Mouse (Mus musculus): Measurements from ENCODE around the gene Babam2. TPM values are rescaled to one million over a fixed set of nuclear protein-coding genes. Genes with fewer than 3 reads are reported as not detected.

Babam2 gene
- polyA plus RNA-seq, 1 experiment from 2014 or later, result 22.1 TPM

GRCm38 (mm10) chr5:31749401-31749800 lies 51.9 kb downstream of the Babam2 start:
- Histone ChIP-seq H3K36me3 (replicated peaks; ENCODE audit: insufficient read depth, low read length) (no peaks in the 10 kb centered on the region), H3K27ac (ENCODE audit: low read depth) (no peak overlapping the region), H3K4me2 (ENCODE audit: low read depth, low read length) (no peak overlapping the region), H3K9ac (replicated peaks) (no peak overlapping the region), H3K9me3 (ENCODE audit: low read length) (no peaks in the 10 kb centered on the region), H3K27me3 (ENCODE audit: insufficient read depth, low read length) (no peaks in the 10 kb centered on the region), H3K4me3 (ENCODE audit: low read depth, low read length) (no peak overlapping the region), H3K4me1 (ENCODE audit: insufficient read depth) (peaks cover 3% of the 10 kb centered on the region; the same call in 1 of the 2 replicates)
- ATAC-seq (no peak), DNase-seq (no peak)
- TF ChIP-seq CTCF (IDR thresholded peaks at IDR 0.05; ENCODE audit: low read depth) (no peak), EP300 (IDR thresholded peaks at IDR 0.05; ENCODE audit: low read depth) (no peak)

- H3K36me3 ChIP-seq (replicated peaks; ENCODE audit: insufficient read depth, low read length), result no peaks in the 10 kb centered on the region
- DNase-seq (no peak), ATAC-seq (no peak)
- no peak overlapping the region for H3K4me3 ChIP-seq (ENCODE audit: low read depth, low read length)
- no peaks in the 10 kb centered on the region for H3K27me3 ChIP-seq (ENCODE audit: insufficient read depth, low read length)
- no peaks in the 10 kb centered on the region for H3K9me3 ChIP-seq (ENCODE audit: low read length)
- no peak overlapping the region for H3K4me2 ChIP-seq (ENCODE audit: low read depth, low read length)
- 91% methylated on average over 9 of the region's 9 CpGs for WGBS (ENCODE audit: insufficient replicate concordance)
- H3K27ac ChIP-seq (ENCODE audit: low read depth), result no peak overlapping the region
- H3K9ac ChIP-seq (replicated peaks), result no peak overlapping the region
- H3K4me1 ChIP-seq (ENCODE audit: insufficient read depth), result peaks cover 3% of the 10 kb centered on the region; the same call in 1 of the 2 replicates
- no peak for TF ChIP-seq CTCF (IDR thresholded peaks at IDR 0.05; ENCODE audit: low read depth)
- no peak for TF ChIP-seq EP300 (IDR thresholded peaks at IDR 0.05; ENCODE audit: low read depth)
Measured at GRCm38 (mm10) chr5:31750231-31750925, 52.9 kb downstream of the Babam2 start.

- Histone ChIP-seq H3K4me2 (ENCODE audit: low read depth, low read length) (no peak overlapping the region), H3K27me3 (ENCODE audit: insufficient read depth, low read length) (no peaks in the 10 kb centered on the region), H3K27ac (ENCODE audit: low read depth) (no peak overlapping the region), H3K4me3 (ENCODE audit: low read depth, low read length) (no peak overlapping the region), H3K9me3 (ENCODE audit: low read length) (no peaks in the 10 kb centered on the region), H3K9ac (replicated peaks) (no peak overlapping the region), H3K4me1 (ENCODE audit: insufficient read depth) (peaks cover 3% of the 10 kb centered on the region; the same call in 1 of the 2 replicates), H3K36me3 (replicated peaks; ENCODE audit: insufficient read depth, low read length) (no peaks in the 10 kb centered on the region)
- DNase-seq, result no peak
- no peak for ATAC-seq
- WGBS (ENCODE audit: insufficient replicate concordance), result 95% methylated on average over 4 of the region's 4 CpGs
- no peak for TF ChIP-seq EP300 (IDR thresholded peaks at IDR 0.05; ENCODE audit: low read depth)
- no peak for TF ChIP-seq CTCF (IDR thresholded peaks at IDR 0.05; ENCODE audit: low read depth)
Measured at GRCm38 (mm10) chr5:31750955-31751354, 53.5 kb downstream of the Babam2 start.

GRCm38 (mm10) chr5:31754634-31755033 lies 57.1 kb downstream of the Babam2 start:
- TF ChIP-seq EP300 (IDR thresholded peaks at IDR 0.05; ENCODE audit: low read depth) (no peak), CTCF (IDR thresholded peaks at IDR 0.05; ENCODE audit: low read depth) (no peak)
- H3K4me1 ChIP-seq (ENCODE audit: insufficient read depth), result peaks cover 3% of the 10 kb centered on the region; the same call in 1 of the 2 replicates
- H3K9ac ChIP-seq (replicated peaks), result no peak overlapping the region
- H3K9me3 ChIP-seq (ENCODE audit: low read length), result no peaks in the 10 kb centered on the region
- no peak overlapping the region for H3K4me3 ChIP-seq (ENCODE audit: low read depth, low read length)
- ATAC-seq, result no peak
- H3K4me2 ChIP-seq (ENCODE audit: low read depth, low read length), result no peak overlapping the region
- WGBS (ENCODE audit: insufficient replicate concordance), result 65% methylated on average over 1 of the region's 1 CpGs
- no peak overlapping the region for H3K27ac ChIP-seq (ENCODE audit: low read depth)
- H3K27me3 ChIP-seq (ENCODE audit: insufficient read depth, low read length), result no peaks in the 10 kb centered on the region
- no peaks in the 10 kb centered on the region for H3K36me3 ChIP-seq (replicated peaks; ENCODE audit: insufficient read depth, low read length)
- no peak for DNase-seq

GRCm38 (mm10) chr5:31755255-31755654 lies 57.8 kb downstream of the Babam2 start:
- Histone ChIP-seq H3K36me3 (replicated peaks; ENCODE audit: insufficient read depth, low read length) (no peaks in the 10 kb centered on the region), H3K27me3 (ENCODE audit: insufficient read depth, low read length) (no peaks in the 10 kb centered on the region), H3K4me1 (ENCODE audit: insufficient read depth) (peaks cover 3% of the 10 kb centered on the region; the same call in 1 of the 2 replicates), H3K4me2 (ENCODE audit: low read depth, low read length) (no peak overlapping the region), H3K27ac (ENCODE audit: low read depth) (no peak overlapping the region), H3K4me3 (ENCODE audit: low read depth, low read length) (no peak overlapping the region), H3K9ac (replicated peaks) (no peak overlapping the region), H3K9me3 (ENCODE audit: low read length) (no peaks in the 10 kb centered on the region)
- no peak for TF ChIP-seq EP300 (IDR thresholded peaks at IDR 0.05; ENCODE audit: low read depth)
- TF ChIP-seq CTCF (IDR thresholded peaks at IDR 0.05; ENCODE audit: low read depth), result no peak
- no peak for ATAC-seq
- WGBS (ENCODE audit: insufficient replicate concordance), result 81% methylated on average over 3 of the region's 3 CpGs
- no peak for DNase-seq

- WGBS (ENCODE audit: insufficient replicate concordance), result 75% methylated on average over 9 of the region's 9 CpGs
- no peak overlapping the region for H3K27ac ChIP-seq (ENCODE audit: low read depth)
- no peak overlapping the region for H3K4me2 ChIP-seq (ENCODE audit: low read depth, low read length)
- no peak overlapping the region for H3K4me3 ChIP-seq (ENCODE audit: low read depth, low read length)
- H3K9me3 ChIP-seq (ENCODE audit: low read length), result no peaks in the 10 kb centered on the region
- ATAC-seq, result no peak
- peaks cover 3% of the 10 kb centered on the region; the same call in 1 of the 2 replicates for H3K4me1 ChIP-seq (ENCODE audit: insufficient read depth)
- no peak overlapping the region for H3K9ac ChIP-seq (replicated peaks)
- H3K27me3 ChIP-seq (ENCODE audit: insufficient read depth, low read length), result no peaks in the 10 kb centered on the region
- H3K36me3 ChIP-seq (replicated peaks; ENCODE audit: insufficient read depth, low read length), result no peaks in the 10 kb centered on the region
- DNase-seq, result no peak
- TF ChIP-seq CTCF (IDR thresholded peaks at IDR 0.05; ENCODE audit: low read depth) (no peak), EP300 (IDR thresholded peaks at IDR 0.05; ENCODE audit: low read depth) (no peak)
Measured at GRCm38 (mm10) chr5:31758310-31759091, 61.0 kb downstream of the Babam2 start.

Measured in liver, postnatal 0 days (tissue).